Mouse (Mus musculus) liver, embryonic 15.5 days (tissue): ENCODE measurements around the gene Irgm1. TPM values are rescaled to one million over a fixed set of nuclear protein-coding genes. Genes with fewer than 3 reads are reported as not detected.

Source experiments
- ATAC-seq: fragments of 200-750 bp; cut with Nextera tagmentation; 2 replicates; pipeline ENCODE4 v1.8.0; 2017; ENCODE audit warnings: moderate number of reproducible peaks, mild to moderate bottlenecking, moderate library complexity; ENCODE audit not compliant: insufficient read depth
- H3K27ac ChIP-seq: fragments of 300-500 bp; sonication (generic); replicated peaks from 2 replicates; pipeline ENCODE4 v1.5.1; 2015; ENCODE audit warnings: mild to moderate bottlenecking, inconsistent platforms
- H3K27me3 ChIP-seq: fragments of 300-500 bp; sonication (generic); 2 replicates; pipeline ENCODE4 v1.6.1; 2015; ENCODE audit warnings: mild to moderate bottlenecking, inconsistent platforms
- H3K36me3 ChIP-seq: fragments of 300-500 bp; sonication (generic); replicated peaks from 2 replicates; pipeline ENCODE4 v1.6.1; 2015; ENCODE audit warnings: moderate library complexity, mild to moderate bottlenecking, inconsistent platforms
- H3K4me1 ChIP-seq: fragments of 300-500 bp; sonication (generic); replicated peaks from 2 replicates; pipeline ENCODE4 v1.6.1; 2015; ENCODE audit warnings: inconsistent platforms
- H3K4me2 ChIP-seq: fragments of 300-500 bp; sonication (generic); 2 replicates; pipeline ENCODE4 v1.6.1; 2015; ENCODE audit warnings: moderate library complexity, mild to moderate bottlenecking, inconsistent platforms
- H3K4me3 ChIP-seq: fragments of 300-500 bp; sonication (generic); replicated peaks from 2 replicates; pipeline ENCODE4 v1.5.1; 2015; ENCODE audit warnings: mild to moderate bottlenecking, inconsistent platforms
- H3K9ac ChIP-seq: fragments of 300-500 bp; sonication (generic); 2 replicates; pipeline ENCODE4 v1.6.1; 2015; ENCODE audit warnings: moderate library complexity, mild to moderate bottlenecking, inconsistent platforms
- H3K9me3 ChIP-seq: fragments of 300-500 bp; sonication (generic); replicated peaks from 2 replicates; pipeline ENCODE4 v1.6.1; 2016; ENCODE audit warnings: inconsistent platforms
- WGBS: fragments of 180-500 bp; shearing (Covaris S2); methylation state at CpG from one replicate; pipeline ENCODE4 v1.1.7; 2015; ENCODE audit warnings: mixed read lengths; ENCODE audit not compliant: insufficient replicate concordance; 5-methylcytosine and 5-hydroxymethylcytosine counted together
- polyA plus RNA-seq: library from polyadenylated mRNA; unstranded; fragments of >200 nt; fragmentation: Nextera tagmentation; extraction: Ambion mirVana; gene quantifications from 2 replicates; pipeline ENCODE4 v1.2.1, GENCODE M21; 2015

The Irgm1 gene
- polyA plus RNA-seq, 1 experiment from 2014 or later = 20.4 TPM

GRCm38 (mm10) chr11:48873591-48874290 lies 2.3 kb upstream of the Irgm1 start:
- Histone ChIP-seq H3K27ac (peak overlapping the region; percentile 90), H3K4me2 (peak overlapping the region; percentile 89), H3K4me3 (peak overlapping the region; percentile 26), H3K27me3 (no peaks in the 10 kb centered on the region), H3K9ac (no peak overlapping the region), H3K4me1 (peaks cover 55% of the 10 kb centered on the region), H3K36me3 (no peaks in the 10 kb centered on the region), H3K9me3 (no peaks in the 10 kb centered on the region)
- ATAC-seq = peak; percentile 72
- 12% methylated on average over 10 of the region's 10 CpGs for WGBS

- Histone ChIP-seq H3K36me3 (peaks cover 3% of the 10 kb centered on the region; the same call in 1 of the 2 replicates), H3K9me3 (no peaks in the 10 kb centered on the region), H3K27me3 (no peaks in the 10 kb centered on the region), H3K27ac (peak overlapping the region; percentile 90), H3K4me1 (peaks cover 63% of the 10 kb centered on the region), H3K4me2 (peak overlapping the region; percentile 89), H3K9ac (peak overlapping the region; percentile 74), H3K4me3 (peak overlapping the region; percentile 71)
- peak; percentile 11 for ATAC-seq
- WGBS = 42% methylated on average over 7 of the region's 7 CpGs
Measured at GRCm38 (mm10) chr11:48872695-48873300, 1.3 kb upstream of the Irgm1 start.

GRCm38 (mm10) chr11:48871817-48872541 lies 496 bp upstream of the Irgm1 start:
- Histone ChIP-seq H3K4me3 (peak overlapping the region; percentile 71), H3K9ac (peak overlapping the region; percentile 74), H3K4me1 (peaks cover 67% of the 10 kb centered on the region), H3K27ac (peak overlapping the region; percentile 90), H3K4me2 (peak overlapping the region; percentile 89), H3K36me3 (peaks cover 8% of the 10 kb centered on the region), H3K27me3 (no peaks in the 10 kb centered on the region), H3K9me3 (no peaks in the 10 kb centered on the region)
- peak; percentile 25; the same call in 1 of the 2 replicates for ATAC-seq
- WGBS = under 1% methylated on average over 17 of the region's 17 CpGs

DNA sequence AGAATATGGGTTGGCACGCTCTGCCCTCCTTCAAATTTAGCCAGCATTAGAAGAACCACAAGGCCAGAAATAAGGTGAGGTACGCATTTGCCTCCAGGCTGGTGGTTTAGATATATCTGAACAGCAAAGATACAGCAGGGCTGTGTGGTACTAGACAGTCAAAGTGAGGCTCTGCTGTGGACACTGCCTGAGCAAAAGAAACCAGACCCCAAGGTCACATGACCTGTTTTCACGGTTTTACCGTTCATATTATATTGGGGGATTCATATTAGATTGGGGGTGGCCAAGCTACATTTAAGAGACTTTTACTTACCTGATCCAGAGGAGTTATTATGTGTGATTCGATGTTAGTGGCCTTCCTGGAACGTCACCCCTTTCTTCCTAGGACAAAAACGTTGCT lies 702 bp downstream of the Irgm1 start:
- WGBS = 4% methylated on average over 7 of the region's 7 CpGs
- H3K36me3 ChIP-seq = peaks cover 20% of the 10 kb centered on the region
- no peaks in the 10 kb centered on the region for H3K9me3 ChIP-seq
- peak; percentile 19; the same call in 1 of the 2 replicates for ATAC-seq
- H3K27me3 ChIP-seq = no peaks in the 10 kb centered on the region
- H3K4me2 ChIP-seq = peak overlapping the region; percentile 89
- H3K27ac ChIP-seq = peak overlapping the region; percentile 90
- H3K4me1 ChIP-seq = peaks cover 67% of the 10 kb centered on the region
- H3K9ac ChIP-seq = peak overlapping the region; percentile 74
- H3K4me3 ChIP-seq = peak overlapping the region; percentile 71

DNA sequence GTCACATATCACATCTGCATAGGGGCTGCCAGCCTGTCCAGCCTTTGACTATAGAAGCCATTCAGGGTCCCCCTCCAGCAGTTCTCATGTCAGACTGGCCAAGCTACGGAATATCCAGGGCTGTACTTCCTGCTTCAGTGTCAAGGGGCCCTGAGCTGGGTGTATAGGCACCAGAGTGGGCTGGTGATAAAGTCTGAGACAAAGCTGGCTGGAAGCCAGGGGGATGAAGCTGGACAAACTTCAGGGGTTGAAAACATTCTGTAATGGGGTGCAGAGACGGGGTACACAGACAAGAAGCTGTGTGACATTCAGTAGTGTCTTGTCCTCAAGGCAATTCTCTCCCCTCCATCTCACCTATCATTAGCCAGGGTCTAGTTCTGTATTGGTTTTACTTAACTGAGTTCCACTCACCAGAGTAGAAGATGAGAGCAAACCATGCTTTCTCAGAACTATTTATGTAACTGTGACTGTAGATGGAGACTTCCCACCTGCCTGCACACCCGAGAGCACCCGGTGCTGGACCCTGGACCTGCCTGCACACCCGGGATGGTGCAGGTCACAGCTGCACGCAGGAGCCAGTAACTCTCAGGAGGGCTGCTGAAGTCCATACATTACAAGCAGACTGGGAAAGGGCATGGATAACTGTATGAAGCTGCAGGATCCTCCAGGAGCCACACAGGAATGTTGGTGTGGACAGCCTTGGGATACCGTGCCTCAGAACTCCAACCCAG lies 1.9 kb downstream of the Irgm1 start:
- H3K9me3 ChIP-seq = no peaks in the 10 kb centered on the region
- peaks cover 63% of the 10 kb centered on the region for H3K4me1 ChIP-seq
- H3K4me2 ChIP-seq = peak overlapping the region; percentile 89
- WGBS = 25% methylated on average over 7 of the region's 7 CpGs
- ATAC-seq = no peak
- peak overlapping the region; percentile 71 for H3K4me3 ChIP-seq
- peak overlapping the region; percentile 90 for H3K27ac ChIP-seq
- no peaks in the 10 kb centered on the region for H3K27me3 ChIP-seq
- peak overlapping the region; percentile 74 for H3K9ac ChIP-seq
- peaks cover 30% of the 10 kb centered on the region for H3K36me3 ChIP-seq

DNA sequence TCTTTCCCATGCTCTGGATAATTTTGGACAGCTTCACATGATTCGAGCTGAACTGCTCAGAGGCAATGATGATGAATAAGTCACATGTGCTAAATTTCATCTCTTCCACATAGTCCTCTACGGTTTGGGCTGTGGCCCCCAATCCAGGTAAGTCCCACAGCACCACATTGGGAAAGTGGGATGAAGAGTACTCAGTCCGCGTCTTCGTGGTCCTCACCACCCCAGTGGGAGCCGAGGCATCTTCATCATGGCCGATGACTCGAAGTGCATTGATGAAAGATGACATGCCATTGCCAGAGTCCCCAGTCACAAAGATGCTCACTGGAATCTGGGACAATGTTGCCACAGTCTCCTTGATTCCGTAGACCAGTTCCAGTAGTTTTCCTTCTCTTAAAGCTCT lies 5.0 kb downstream of the Irgm1 start:
- H3K27me3 ChIP-seq = no peaks in the 10 kb centered on the region
- no peaks in the 10 kb centered on the region for H3K9me3 ChIP-seq
- H3K9ac ChIP-seq = no peak overlapping the region
- peaks cover 39% of the 10 kb centered on the region for H3K4me1 ChIP-seq
- H3K4me2 ChIP-seq = no peak overlapping the region
- H3K36me3 ChIP-seq = peaks cover 36% of the 10 kb centered on the region
- H3K27ac ChIP-seq = no peak overlapping the region
- ATAC-seq = no peak
- WGBS = 84% methylated on average over 9 of the region's 9 CpGs
- H3K4me3 ChIP-seq = no peak overlapping the region

DNA sequence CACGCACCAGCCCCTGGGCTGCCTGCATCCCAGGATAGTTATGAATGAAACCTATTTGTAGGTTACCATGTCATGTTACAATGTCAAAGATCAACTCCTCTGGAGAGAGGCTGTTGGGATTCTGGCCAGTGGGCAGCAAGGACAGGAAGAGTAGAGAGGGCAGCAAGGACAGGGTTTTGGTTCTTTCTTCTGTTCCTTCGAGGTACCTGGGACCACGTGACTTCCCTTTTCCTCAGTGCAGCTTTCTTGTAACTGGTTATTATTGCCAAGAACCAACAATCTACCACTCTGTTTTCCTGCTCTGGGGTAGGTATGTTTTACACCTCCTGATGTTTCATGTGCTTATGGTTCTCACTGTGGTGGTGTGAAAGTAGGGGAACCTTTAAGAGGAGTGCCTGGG lies 7.7 kb downstream of the Irgm1 start:
- no peak overlapping the region for H3K4me3 ChIP-seq
- peaks cover 20% of the 10 kb centered on the region for H3K4me1 ChIP-seq
- no peak overlapping the region for H3K27ac ChIP-seq
- H3K27me3 ChIP-seq = peaks cover 9% of the 10 kb centered on the region
- H3K4me2 ChIP-seq = no peak overlapping the region
- peaks cover 36% of the 10 kb centered on the region for H3K36me3 ChIP-seq
- 55% methylated on average over 3 of the region's 3 CpGs for WGBS
- no peak overlapping the region for H3K9ac ChIP-seq
- no peaks in the 10 kb centered on the region for H3K9me3 ChIP-seq
- no peak for ATAC-seq

- Histone ChIP-seq H3K9me3 (no peaks in the 10 kb centered on the region), H3K9ac (no peak overlapping the region), H3K4me2 (no peak overlapping the region), H3K4me3 (no peak overlapping the region), H3K27me3 (peaks cover 9% of the 10 kb centered on the region), H3K36me3 (peaks cover 33% of the 10 kb centered on the region), H3K27ac (no peak overlapping the region), H3K4me1 (peaks cover 22% of the 10 kb centered on the region)
- no peak for ATAC-seq
- WGBS = 57% methylated on average over 1 of the region's 1 CpGs
Measured at GRCm38 (mm10) chr11:48862784-48863319, 8.6 kb downstream of the Irgm1 start.

GRCm38 (mm10) chr11:48859014-48859413 lies 12.5 kb downstream of the Irgm1 start:
- Histone ChIP-seq H3K4me2 (peak overlapping the region; percentile 94), H3K4me1 (peaks cover 48% of the 10 kb centered on the region), H3K9me3 (no peaks in the 10 kb centered on the region), H3K4me3 (no peak overlapping the region), H3K27ac (no peak overlapping the region), H3K9ac (no peak overlapping the region), H3K27me3 (peaks cover 16% of the 10 kb centered on the region), H3K36me3 (peaks cover under 1% of the 10 kb centered on the region; the same call in 1 of the 2 replicates)
- no peak for ATAC-seq
- WGBS = under 1% methylated on average over 6 of the region's 6 CpGs

GRCm38 (mm10) chr11:48853474-48854180 lies 17.9 kb downstream of the Irgm1 start:
- peak; percentile 51 for ATAC-seq
- H3K9ac ChIP-seq = peak overlapping the region; percentile 44
- peak overlapping the region; percentile 94 for H3K4me2 ChIP-seq
- H3K27ac ChIP-seq = 0 out of 2 replicates have a peak overlapping the region, but pooled peaks have one; percentile 20
- WGBS = 0% methylated on average over 31 of the region's 31 CpGs
- peaks cover 53% of the 10 kb centered on the region for H3K4me1 ChIP-seq
- H3K27me3 ChIP-seq = peaks cover 18% of the 10 kb centered on the region
- H3K36me3 ChIP-seq = no peaks in the 10 kb centered on the region
- H3K9me3 ChIP-seq = no peaks in the 10 kb centered on the region
- peak overlapping the region; percentile 67 for H3K4me3 ChIP-seq
